Mouse (Mus musculus): ENCODE measurements around the gene Nat8f4.

DNA sequence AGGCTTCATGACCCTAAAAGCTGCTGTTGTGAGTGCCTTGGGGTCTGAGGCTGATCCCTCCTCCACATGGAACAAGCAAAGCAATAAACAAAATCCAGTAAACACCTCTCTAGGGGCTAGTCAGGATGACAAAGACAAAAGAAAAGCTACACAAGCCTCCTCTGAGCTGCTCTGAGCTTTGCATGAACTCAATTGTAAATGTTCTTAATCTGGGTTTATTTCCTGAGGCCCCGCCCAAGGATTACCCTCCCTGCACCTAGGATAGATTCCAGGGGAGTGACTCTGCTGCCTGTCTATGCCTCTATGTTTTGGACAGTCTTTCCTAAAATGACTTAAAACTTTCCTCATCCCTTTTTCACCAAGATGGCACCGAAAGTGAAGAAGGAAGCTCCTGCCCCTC lies 15.7 kb downstream of the Nat8f4 start:
- TF ChIP-seq CTCF (IDR thresholded peaks at IDR 0.05; ENCODE audit: low read depth): no peak
- TF ChIP-seq EP300 (optimal IDR thresholded peaks at IDR 0.05): no peak

Measured in stomach, postnatal 0 days (tissue).